Mouse (Mus musculus) kidney, postnatal 10 days (tissue): ENCODE measurements around the gene Smoc1.
A peak's percentile ranks its signal among the peaks of the same experiment; 100 is the strongest.

Source experiments
- DNase-seq: peaks from one replicate; pipeline ENCODE4 v3.0.0; 2021; ENCODE audit warnings: mixed read lengths

Smoc1 gene

GRCm38 (mm10) chr12:81026995-81027942 is 661 bp downstream of the Smoc1 start:
- DNase-seq, result peak; percentile 8

GRCm38 (mm10) chr12:81028291-81028920 is 1.8 kb downstream of the Smoc1 start:
- no peak for DNase-seq

GRCm38 (mm10) chr12:81029731-81030130 is 3.1 kb downstream of the Smoc1 start:
- DNase-seq, result no peak

GRCm38 (mm10) chr12:81031579-81031978 is 5.0 kb downstream of the Smoc1 start:
- no peak for DNase-seq

- DNase-seq, result no peak
These were observed 6.9 kb downstream of the Smoc1 start for GRCm38 (mm10) chr12:81033389-81034041.

GRCm38 (mm10) chr12:81034042-81034417 is 7.4 kb downstream of the Smoc1 start:
- DNase-seq, result no peak

- no peak for DNase-seq
These were observed 9.2 kb downstream of the Smoc1 start for GRCm38 (mm10) chr12:81035850-81036249.

GRCm38 (mm10) chr12:81043616-81044015 is 17.0 kb downstream of the Smoc1 start:
- no peak for DNase-seq

GRCm38 (mm10) chr12:81046926-81047325 is 20.3 kb downstream of the Smoc1 start:
- DNase-seq, result no peak

GRCm38 (mm10) chr12:81049661-81050060 is 23.1 kb downstream of the Smoc1 start:
- DNase-seq, result no peak

- no peak for DNase-seq
These were observed 28.5 kb downstream of the Smoc1 start for GRCm38 (mm10) chr12:81055000-81055705.

GRCm38 (mm10) chr12:81055811-81056210 is 29.2 kb downstream of the Smoc1 start:
- DNase-seq, result no peak

- DNase-seq, result no peak
These were observed 31.0 kb downstream of the Smoc1 start for GRCm38 (mm10) chr12:81057619-81058018.

GRCm38 (mm10) chr12:81058561-81058960 is 32.0 kb downstream of the Smoc1 start:
- no peak for DNase-seq

- DNase-seq, result no peak
These were observed 35.3 kb downstream of the Smoc1 start for GRCm38 (mm10) chr12:81061831-81062361.

- DNase-seq, result no peak
These were observed 36.8 kb downstream of the Smoc1 start for GRCm38 (mm10) chr12:81063336-81063955.

GRCm38 (mm10) chr12:81074139-81074538 is 47.5 kb downstream of the Smoc1 start:
- DNase-seq, result no peak

- no peak for DNase-seq
These were observed 48.3 kb downstream of the Smoc1 start for GRCm38 (mm10) chr12:81074941-81075340.

- no peak for DNase-seq
These were observed 51.5 kb downstream of the Smoc1 start for GRCm38 (mm10) chr12:81077953-81078646.

- no peak for DNase-seq
These were observed 53.7 kb downstream of the Smoc1 start for GRCm38 (mm10) chr12:81080345-81080744.

- no peak for DNase-seq
These were observed 54.4 kb downstream of the Smoc1 start for GRCm38 (mm10) chr12:81081031-81081430.

GRCm38 (mm10) chr12:81083146-81083545 is 56.5 kb downstream of the Smoc1 start:
- DNase-seq, result no peak
